Mouse (Mus musculus) embryo, embryonic 11.5 days (tissue): ENCODE measurements around the gene Ehd1.
A peak's percentile ranks its signal among the peaks of the same experiment; 100 is the strongest.
"Not testable (repeated sequence)": the region's sequence is repeated elsewhere in the genome, so short reads cannot be mapped to it uniquely, and the experiment has no call there.

Source experiments
- DNase-seq: peaks from one replicate; pipeline ENCODE4 v3.0.0-alpha.2; 2012; ENCODE audit warnings: low read depth, low spot score

Ehd1 gene

DNA sequence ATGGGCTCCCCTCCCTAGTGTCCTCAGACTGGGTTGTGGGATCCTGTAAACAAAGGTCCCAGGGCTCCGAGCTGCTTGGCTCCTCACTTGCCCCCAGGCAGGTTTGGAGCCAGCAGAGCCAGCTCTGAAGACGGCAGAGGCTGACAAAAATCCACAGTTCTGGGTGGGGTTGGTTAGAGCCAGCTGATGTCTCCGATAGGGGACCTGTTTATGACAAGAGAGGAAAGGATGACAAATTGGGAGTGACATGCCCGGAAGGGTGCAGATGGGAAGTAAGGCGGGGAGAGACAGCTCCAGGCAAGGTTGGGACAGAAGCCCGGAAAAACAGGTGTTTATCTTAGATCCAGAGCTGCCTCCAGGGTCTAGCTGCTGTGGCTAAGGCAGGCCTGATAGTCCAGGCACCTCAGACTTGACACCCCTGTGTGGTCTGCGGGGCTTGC lies 23.9 kb downstream of the Ehd1 start:
- DNase-seq, result no peak

DNA sequence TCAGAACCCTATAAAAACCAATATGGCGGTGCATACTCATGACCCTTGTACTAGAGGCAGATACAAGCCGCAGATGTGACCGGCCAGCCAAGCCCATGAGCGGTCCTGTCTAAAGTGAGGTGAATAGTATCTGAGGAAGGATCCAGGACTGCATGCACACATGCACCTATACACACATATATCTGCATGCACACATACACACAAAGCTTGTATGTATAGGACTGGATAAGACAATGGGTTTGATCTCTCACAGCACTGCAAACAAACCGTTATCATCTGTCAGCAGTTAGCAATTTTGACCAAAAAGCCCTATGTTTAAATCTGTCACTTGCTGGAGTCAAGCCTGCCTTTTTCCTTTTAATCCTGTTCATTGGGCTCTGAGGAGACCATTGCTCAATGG lies 25.6 kb downstream of the Ehd1 start:
- DNase-seq, result no peak

DNA sequence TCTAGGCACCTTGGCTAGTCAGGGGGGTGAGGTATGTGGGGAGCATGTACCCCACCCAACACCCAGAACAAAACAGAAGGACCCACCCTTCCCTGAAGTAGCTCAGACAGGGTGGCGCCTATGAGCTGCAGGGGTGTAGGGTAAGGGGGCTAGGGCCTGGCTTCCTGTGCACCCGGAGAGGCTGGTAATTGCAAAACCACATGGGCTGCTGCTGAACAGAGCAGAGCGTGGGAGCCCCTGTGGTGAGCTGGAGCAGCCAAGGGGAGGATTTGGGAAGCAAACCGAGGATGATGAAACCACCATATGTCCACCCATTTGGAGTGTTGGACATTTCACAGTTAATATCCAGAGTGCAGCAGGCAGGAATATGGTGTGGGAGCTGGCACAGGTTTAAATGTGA lies 26.0 kb downstream of the Ehd1 start:
- no peak for DNase-seq

DNA sequence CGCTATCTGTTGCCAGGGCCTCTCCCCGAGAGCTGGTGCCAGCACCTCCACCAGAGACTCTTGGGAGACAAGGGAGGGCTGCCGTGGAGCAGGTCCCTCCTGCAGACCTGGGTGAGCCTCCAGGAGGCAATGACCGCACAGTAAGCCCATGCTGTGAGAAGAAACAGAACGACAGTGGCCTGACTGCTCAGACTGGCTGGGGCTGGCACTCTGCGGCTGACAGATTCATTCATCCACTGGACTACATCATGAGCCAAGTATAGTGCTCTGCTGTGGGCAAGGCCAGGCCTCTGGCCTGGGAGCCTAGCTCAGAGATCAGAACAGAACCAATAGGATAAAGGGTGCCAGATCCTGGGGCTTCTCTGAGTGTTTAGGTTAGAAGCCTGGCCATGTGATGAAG lies 27.3 kb downstream of the Ehd1 start:
- DNase-seq, result no peak

DNA sequence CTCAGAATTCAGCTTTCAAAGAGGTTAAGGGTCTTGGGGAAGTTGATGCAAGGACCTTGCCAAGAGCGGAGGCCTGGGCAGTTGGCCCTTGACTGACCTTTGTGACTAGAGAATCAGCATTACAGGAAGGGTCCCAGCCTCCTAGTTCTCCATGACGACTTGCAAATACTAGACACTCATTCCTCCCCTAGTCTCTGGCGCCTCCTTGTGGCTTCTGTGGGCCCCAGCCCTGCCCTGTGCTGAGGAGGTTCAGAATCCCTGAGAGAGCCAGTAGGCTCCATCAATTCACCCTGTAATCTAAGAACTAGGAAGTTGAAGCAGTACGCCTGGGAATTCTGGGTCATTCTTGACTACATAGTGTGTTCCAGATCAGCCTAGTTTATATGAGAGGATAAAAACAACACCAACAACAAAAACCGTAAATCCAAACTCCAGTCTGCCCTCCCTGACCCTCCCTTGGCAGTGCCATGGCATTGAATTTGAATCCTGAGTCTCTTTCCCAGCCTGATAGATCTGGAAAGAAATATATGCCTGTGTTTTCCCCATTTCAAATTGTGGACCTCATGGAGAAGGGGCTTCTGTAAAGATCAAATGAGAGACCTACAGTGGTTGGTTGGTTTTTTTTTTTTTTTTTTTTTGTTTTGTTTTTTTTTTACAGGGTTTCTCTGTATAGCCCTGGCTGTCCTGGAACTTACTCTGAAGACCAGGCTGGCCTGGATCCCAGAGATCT lies 28.4 kb downstream of the Ehd1 start:
- peak; percentile 81 for DNase-seq

DNA sequence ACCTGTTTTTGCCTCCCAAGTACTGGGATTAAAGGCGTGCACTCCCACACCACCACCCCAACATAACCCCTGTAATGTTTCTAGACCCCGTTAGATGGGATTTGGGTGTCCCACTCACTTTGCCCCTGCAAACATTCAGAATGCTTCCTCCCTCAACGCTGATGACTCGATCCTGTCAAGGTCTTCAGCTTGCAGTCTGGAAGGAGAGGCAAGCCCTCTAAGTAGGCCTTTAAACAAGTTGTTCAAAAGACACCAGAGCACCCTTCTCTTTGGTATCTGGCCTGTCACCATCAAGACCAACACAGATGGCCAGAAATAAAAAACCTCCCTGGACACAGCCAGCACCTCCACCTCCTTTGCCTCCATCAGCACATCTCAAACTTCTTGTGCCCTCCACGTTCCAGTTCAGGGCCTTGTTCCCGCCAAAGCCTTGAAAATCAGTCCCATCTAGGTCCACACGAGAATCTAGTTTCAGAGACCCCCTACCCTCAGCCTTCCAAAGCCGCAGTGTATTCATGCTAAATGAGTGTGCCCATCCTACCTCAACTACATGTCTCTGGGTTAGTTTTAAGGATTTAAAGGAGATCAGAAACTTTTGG lies 29.1 kb downstream of the Ehd1 start:
- DNase-seq, result no peak

DNA sequence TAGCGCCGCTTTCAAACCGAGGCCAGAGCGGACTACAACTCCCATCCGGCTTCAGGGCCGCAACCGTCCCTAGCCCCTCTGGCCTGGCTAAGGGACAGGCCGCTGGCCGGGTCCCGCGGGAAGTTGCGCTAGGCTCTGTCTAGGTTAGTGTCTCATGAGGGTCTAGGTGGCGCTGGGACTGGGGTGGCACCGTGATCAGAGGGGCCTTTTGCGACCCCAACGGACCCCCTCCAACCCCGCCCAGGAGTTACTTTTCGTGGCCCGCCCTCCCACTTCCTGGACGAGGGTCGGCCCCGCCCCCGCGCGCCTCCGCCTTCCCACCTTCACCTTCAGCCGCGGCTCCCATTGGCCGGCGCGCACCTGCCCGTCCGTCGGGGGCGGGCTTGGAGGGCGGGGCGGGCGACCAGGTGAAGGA lies 29.6 kb downstream of the Ehd1 start, which contains the start of gene Cdc42bpg:
TSS of gene Cdc42bpg (plus strand) at position 320 of the 415 bp plus-strand sequence.
- DNase-seq, result peak; percentile 68

DNA sequence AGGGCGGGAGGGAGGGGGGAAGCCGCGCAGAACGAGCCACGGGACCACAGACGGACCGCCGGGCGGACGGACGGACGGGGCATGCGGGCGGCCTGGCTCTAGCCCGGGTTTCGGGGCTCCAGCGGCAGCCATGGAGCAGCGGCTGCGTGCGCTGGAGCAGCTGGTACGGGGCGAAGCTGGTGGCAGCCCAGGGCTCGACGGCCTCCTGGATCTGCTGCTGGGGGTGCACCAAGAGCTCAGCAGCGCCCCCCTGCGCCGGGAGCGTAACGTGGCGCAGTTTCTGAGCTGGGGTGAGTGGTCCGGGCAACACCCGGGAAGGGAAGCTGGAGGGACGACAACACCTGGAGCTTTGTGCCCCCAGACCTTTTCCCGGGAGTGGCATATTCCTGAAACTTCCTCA lies 30.1 kb downstream of the Ehd1 start:
- DNase-seq, result peak; percentile 59

DNA sequence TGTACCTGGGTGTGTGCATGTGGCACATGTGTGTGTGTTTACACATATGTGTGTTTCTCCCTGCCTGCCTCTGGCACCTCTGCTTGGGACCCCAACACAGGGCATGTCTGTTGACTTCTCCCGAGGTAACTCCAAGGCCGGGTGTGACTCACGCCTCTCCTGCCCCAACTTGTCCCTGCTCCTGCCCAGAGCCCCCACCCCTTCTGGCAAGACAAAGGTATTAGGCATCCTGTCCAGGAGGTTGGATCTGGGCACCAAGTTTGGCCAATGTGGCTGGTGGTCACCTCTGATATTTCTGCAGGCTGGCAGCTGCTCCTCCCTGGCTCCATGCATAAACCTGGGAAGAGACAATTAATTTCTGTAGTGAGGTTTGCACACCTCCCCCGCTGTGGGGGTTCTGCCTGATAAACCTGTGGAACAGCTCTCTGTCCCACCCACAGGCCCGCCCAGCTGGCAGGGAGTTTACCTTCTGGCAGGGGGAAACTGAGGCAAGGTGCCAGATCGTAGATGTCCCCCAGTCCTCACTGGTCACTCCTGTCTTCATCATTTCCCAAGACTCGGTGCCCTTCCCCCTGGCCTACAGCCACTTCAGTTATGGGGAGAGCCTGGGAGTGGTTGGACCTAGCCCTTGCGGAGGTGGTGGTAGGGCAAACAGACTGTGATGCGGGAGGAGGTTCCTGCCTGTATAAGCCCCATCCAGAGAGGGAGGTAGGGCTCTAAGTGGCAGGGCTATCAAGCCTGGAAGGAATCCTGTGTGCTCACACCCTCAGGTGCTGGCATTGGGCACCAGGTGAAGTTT lies 31.4 kb downstream of the Ehd1 start:
- no peak for DNase-seq

DNA sequence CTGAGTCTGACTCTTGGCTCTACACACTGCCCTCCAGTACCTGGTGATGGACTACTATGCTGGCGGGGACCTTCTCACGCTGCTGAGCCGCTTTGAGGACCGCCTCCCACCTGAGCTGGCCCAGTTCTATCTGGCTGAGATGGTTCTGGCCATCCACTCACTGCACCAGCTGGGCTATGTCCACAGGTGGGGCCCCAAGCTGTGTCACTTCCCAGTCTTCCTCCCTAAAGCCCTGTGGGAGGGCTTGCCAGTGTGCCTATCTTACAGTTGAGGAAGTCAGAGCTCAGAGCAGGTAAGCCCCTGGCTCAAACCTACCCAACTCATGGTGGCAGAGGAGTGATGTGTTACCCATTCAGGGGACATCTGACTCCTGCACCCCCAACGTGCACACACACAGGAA lies 33.7 kb downstream of the Ehd1 start:
- no peak for DNase-seq

DNA sequence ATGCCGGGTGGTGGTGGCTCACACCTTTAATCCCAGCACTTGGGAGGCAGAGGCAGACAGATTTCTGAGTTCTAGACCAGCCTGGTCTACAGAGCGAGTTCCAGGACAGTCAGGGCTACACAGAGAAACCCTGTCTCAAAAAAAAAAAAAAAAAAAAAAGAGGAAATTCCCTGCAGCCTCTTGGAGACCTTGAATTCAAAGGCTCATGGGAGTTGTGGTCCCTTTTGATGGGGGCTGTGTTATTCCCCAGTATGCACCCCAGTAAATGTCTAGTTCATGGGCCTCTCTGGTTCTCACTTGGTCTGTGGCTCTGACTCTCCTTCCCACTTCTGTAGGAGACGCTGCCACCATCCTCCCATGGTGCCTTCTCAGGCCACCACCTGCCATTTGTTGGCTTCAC lies 35.3 kb downstream of the Ehd1 start:
- DNase-seq, result not testable (repeated sequence)

DNA sequence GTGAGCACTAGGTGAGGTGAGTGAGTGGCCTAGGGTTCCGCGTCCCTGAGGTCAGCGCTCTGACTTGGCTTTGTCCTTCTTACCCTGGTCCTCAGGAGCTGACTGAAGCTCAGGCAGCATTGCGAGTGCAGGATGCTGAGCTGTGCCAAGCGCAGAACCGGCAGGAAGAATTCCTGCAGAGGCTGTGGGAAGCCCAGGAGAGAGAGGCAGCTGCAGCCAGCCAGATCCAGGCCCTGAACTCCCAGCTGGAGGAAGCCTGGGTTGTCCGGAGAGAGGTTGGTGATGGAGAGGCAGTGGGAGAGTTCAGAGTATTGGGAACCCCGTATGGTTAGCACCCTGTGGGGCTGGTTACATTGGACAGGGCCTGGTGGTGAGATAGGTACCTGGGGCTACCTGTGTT lies 37.3 kb downstream of the Ehd1 start:
- no peak for DNase-seq

DNA sequence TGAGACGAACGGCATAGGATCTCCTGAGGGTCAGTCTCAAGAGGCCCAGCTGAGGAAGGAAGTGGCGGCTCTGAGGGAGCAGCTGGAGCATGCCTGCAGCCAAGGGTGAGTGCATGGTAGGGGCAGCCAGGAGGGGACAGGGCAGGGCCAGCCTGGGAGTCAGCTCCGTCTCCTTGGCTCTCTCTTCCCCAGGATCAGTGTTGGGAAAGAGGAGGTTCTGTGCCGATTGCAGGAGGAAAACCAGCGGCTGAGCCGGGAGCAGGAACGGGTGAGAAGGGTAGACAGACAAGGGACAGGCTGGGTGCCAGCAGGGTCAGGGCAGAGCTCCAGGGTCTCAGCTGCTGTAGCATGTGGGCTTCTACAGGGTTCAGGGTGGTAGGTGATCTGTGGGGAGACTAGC lies 38.0 kb downstream of the Ehd1 start:
- no peak for DNase-seq

DNA sequence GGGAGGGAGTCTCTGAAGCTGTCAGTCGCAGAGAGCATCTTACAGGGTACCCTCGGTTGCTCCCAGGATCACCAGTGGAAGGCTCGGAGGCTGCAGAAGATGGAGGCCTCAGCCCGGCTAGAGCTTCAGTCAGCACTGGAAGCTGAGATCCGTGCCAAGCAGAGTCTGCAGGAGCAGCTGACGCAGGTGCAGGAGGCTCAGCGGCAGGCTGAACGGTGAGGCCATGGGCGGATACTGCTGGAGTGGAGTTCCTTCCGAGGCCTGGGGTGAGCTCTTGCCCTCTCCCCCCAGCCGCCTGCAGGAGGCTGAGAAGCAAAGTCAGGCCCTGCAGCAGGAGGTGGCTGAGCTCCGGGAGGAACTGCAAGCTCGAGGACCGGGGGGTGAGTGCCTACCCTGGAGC lies 39.0 kb downstream of the Ehd1 start:
- no peak for DNase-seq

DNA sequence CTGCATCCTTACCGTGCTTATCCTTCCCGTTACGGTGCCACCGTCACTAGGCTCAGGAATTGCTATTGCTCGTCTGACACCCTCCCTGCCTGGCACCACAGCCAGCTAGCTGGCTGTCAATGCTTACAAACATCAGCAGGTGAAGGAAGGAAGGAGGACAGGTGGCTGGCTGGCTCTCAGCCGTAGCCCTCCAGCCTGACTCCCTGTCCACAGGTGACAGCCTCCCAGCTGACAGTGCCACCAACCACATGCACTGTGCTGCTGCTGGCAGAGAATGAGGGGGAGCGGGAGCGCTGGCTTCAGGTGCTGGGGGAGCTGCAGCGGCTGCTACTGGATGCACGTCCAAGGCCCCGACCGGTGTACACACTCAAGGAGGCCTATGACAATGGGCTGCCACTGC lies 41.6 kb downstream of the Ehd1 start:
- DNase-seq, result no peak

DNA sequence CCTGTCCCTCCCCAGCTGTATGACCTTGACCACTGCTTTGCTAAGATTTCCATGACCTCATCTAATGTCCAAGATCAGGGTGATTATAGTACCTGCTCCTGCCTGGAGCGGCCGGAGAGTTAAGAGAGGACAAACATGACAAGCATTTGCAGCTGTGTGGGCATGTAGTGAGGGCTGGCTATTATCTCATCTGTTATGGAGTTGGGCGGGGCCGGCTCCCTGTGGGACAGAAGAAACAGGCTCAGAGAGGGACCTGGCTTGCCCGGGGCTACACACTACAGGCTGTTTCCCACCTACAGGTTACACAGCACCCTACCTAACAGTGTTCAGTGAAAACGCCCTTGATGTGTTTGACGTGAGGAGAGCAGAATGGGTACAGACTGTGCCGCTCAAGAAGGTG lies 44.8 kb downstream of the Ehd1 start:
- no peak for DNase-seq

DNA sequence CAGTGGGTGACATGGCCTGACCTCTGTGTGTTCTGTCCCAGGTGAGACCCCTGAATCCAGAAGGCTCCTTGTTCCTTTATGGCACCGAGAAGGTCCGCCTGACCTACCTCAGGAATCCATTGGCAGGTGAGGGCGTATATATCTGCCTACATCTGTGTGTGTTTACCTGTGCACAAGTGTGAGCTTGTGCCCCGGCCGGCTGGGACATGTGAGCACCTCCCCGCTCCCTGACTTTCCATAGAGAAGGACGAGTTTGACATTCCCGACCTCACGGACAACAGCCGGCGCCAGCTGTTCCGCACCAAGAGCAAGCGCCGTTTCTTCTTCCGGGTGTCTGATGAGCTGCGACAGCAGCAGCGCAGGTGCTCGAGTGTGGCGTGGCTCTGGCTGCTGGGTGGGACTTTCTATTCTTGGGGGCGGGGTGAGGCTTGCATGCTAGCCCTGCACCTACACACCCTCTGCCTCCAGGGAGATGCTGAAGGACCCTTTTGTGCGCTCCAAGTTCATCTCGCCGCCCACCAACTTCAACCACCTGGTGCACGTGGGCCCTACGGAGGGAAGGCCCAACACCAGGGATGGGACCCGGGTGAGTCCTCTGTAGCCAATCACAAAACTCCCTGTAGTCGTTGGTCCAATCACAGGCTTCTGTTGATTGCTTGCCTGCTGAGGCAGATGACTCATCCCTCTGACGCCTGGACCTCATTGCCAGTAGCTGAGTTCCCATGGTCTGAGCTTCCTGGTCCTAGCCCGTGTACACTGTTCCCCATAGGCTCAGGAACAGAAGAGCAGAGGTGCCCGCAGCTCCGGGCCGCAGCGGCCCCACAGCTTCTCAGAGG lies 45.5 kb downstream of the Ehd1 start:
- no peak for DNase-seq

DNA sequence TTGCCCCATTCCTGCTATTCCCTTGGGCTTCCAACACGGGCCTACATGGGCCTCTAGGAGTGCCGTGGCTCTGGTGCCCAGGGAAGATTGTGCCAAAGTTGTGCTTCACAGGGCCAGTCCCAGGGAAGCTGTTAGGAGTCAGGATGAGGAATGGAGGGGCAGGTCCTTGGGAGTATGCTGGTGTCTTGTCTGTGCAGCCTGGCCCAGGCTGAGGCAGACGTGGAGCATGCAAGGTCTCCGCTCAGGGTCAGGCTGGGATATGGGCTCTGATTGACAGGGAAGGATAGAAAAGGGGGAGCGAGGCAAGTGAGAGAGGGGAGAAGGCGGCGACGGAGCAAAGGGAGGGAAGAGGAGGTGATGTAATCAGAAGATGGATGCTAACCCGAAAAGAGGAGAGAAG lies 48.2 kb downstream of the Ehd1 start:
- no peak for DNase-seq

DNA sequence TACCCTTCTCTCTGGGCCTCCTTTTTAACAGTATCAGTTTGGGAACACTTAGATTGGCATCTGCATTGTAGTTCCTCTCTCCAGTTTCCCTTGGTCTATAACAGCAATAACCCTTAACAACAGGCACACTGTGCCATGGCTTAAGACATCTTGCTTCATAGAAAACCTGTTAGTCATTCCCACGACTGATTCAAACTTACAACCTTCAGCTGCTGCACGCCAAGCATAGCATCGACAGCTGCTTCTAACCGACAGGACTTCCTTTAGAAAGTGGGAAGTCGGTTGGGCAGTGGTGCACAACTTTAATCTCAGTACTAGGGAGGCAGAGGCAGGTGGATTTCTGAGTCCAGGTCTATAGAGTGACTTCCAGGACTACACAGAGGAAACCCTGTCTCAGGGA lies 54.7 kb downstream of the Ehd1 start:
- DNase-seq, result no peak

DNA sequence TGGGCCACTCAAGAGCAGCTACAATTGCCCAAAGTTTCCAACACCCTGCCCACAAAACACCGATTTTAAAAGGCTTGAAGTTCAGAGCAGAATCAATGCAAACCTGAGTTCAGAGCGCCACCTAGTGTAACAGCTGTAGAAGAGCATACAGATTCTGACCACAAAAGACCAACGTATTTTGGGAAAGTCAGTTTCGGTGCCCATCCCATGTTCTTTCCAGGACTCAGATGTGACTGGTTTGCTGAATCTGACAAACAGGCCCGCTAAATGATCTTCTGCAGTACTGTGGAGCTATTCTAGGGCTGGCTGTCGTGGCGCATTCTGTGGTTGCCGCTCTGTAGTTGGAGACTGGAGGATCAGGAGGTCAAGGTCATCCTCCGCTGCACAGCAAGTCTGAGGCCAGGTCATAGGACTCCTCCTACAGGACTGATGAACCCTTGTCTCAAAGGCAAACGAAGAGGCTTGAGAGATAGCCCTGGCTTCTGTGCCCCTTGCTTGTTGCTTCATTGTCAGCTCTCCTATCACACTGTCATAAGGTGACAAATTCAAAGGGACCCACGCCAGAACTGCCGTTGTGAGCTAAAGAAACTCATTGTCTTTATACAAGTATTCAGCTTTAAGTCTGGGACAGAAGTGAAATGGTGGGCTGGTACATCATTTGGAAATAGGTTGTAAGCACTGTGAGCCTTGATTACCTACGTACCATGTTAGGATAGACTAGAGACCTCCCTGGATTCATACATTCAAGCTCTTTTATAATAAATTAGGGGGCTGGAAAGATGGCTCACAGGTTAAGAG lies 55.4 kb downstream of the Ehd1 start:
- no peak for DNase-seq
